Mouse (Mus musculus): ENCODE data around the gene Fndc3a.

- TF ChIP-seq POLR2A (IDR thresholded peaks at IDR 0.05; ENCODE audit: borderline replicate concordance, control insufficient read depth, low read depth, low read length) (no peak), CTCF (IDR thresholded peaks at IDR 0.05; ENCODE audit: control insufficient read depth, insufficient read depth, low read length) (no peak)
These were observed 151.0 kb downstream of the Fndc3a start for GRCm38 (mm10) chr14:72558795-72559194.

Data from bone marrow, adult 2 months (tissue).